Mouse (Mus musculus) stomach, postnatal 0 days (tissue): ENCODE measurements at regions not wholly inside any gene's neighbourhood (a gene's known extent, or its start where the extent isn't known, plus 50 kb on each side); places are given as distances from the start of the nearest gene placed in this dataset.
"Not testable (repeated sequence)": the region's sequence is repeated elsewhere in the genome, so short reads cannot be mapped to it uniquely, and the experiment has no call there.

Source experiments
- CTCF ChIP-seq: IDR thresholded peaks from 2 replicates; pipeline ENCODE4 v1.5.1; 2016; ENCODE audit warnings: antibody characterized with exemption, low read depth, mild to moderate bottlenecking, moderate library complexity
- EP300 ChIP-seq: optimal IDR thresholded peaks from 2 replicates; pipeline ENCODE3; 2016; ENCODE audit warnings: antibody characterized with exemption

- not testable (repeated sequence) for TF ChIP-seq CTCF, EP300
These were observed 60.8 kb upstream of the Fam78b start for GRCm38 (mm10) chr1:166940146-166941076.
